Mouse (Mus musculus): Measurements from ENCODE around the gene Pi4kb. TPM values are rescaled to one million over a fixed set of nuclear protein-coding genes. Genes with fewer than 3 reads are reported as not detected.

The Pi4kb gene
- polyA plus RNA-seq, 1 experiment from 2014 or later, result 8.7 TPM

DNA sequence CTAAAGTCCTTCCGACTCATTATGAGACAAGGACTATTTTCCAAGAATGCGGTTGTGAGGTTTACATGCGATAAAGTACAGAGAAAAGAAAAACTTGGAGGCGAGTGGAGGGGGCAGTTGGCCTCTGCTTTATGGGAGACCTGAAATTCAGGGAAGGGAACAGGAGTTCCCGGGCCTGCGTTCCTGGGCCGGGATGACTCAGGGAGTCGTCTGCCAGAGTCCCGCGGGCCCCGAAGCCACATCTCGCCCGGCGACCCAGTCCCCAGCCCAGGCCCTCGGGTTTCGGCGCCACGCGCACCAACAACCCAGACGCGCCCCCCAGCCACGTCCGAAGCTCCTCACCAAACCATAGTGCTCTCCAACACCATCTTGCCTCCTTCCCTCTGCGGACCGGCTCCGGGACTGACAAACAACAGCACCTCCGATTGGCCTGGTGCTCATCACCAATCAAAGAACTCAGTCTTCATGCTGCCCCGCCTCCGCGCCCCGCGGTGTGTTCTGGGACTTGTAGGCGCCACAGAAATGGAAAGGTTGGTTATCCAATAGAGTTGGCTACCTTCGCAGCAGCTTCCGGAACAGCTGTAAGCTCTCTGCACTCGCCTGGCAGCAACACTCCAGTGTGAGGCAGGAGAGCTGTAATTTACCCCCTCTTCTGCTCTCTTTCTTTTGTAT lies 67.8 kb downstream of the Pi4kb start, which contains the start of gene Psmd4:
Psmd4 (minus strand) TSS at position 449 of the 672 bp plus-strand sequence.
- H3K4me2 ChIP-seq, result peak within 1 kb of the TSS; percentile 69
- peaks cover 24% of the 10 kb centered on the region for H3K36me3 ChIP-seq (replicated peaks)
- peaks cover 60% of the 10 kb centered on the region for H3K4me1 ChIP-seq (replicated peaks)
- H3K4me3 ChIP-seq (replicated peaks), result peak within 1 kb of the TSS; percentile 75
- peak within 1 kb of the TSS; percentile 84 for H3K27ac ChIP-seq (replicated peaks)
- peak; percentile 96 for ATAC-seq (ENCODE audit: insufficient read depth)
- H3K9me3 ChIP-seq (replicated peaks), result no peaks in the 10 kb centered on the region
- no peaks in the 10 kb centered on the region for H3K27me3 ChIP-seq
- H3K9ac ChIP-seq, result peak within 1 kb of the TSS; percentile 81
- under 1% methylated on average over 36 of the region's 36 CpGs for WGBS (ENCODE audit: insufficient replicate concordance)

DNA sequence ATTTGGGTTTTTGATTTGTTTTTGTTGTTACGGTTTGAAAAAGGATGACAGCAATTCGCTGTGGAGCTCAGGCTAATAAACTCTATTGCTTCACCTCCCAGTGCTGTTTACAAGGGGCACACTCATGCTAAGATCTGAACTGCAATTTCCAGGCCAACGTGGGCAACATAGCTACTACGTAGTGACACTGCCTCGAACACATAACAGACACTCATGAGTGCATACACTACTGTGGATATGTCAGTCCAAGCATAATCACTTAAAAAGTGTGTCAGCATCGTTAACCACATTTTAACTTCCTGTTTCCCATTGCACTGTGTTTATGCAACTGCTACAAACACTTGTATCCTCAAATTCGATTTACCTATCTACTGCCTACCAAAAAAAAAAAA lies 68.3 kb downstream of the Pi4kb start:
- WGBS (ENCODE audit: insufficient replicate concordance), result 6% methylated on average over 7 of the region's 7 CpGs
- peak overlapping the region; percentile 75 for H3K4me3 ChIP-seq (replicated peaks)
- no peaks in the 10 kb centered on the region for H3K27me3 ChIP-seq
- peak overlapping the region; percentile 75 for H3K27ac ChIP-seq (replicated peaks)
- peak overlapping the region; percentile 69 for H3K4me2 ChIP-seq
- H3K9me3 ChIP-seq (replicated peaks), result no peaks in the 10 kb centered on the region
- H3K36me3 ChIP-seq (replicated peaks), result peaks cover 20% of the 10 kb centered on the region
- peaks cover 65% of the 10 kb centered on the region for H3K4me1 ChIP-seq (replicated peaks)
- peak overlapping the region; percentile 81 for H3K9ac ChIP-seq
- ATAC-seq (ENCODE audit: insufficient read depth), result peak; percentile 24

DNA sequence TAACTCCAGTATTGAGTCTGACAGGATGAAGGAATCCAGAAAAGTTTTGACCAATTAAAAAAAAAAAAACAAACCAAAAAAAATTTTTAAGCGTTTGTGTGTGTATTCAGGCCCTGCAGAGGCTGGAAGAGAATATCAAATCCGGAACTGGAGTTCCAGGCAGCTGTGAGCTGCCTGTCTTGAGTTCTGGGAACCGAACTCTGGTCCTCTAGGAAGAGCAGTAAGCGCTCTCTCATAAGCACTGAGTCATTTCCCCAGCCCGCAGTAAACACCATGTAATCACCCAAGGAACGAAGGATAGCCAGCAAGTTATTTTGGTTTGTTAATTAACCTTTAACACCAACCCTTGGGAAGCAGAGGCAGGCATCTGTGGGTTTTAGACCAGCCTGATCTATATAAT lies 68.7 kb downstream of the Pi4kb start:
- Histone ChIP-seq H3K4me1 (replicated peaks) (peaks cover 67% of the 10 kb centered on the region), H3K27me3 (no peaks in the 10 kb centered on the region), H3K36me3 (replicated peaks) (peaks cover 16% of the 10 kb centered on the region), H3K9ac (no peak overlapping the region), H3K4me3 (replicated peaks) (no peak overlapping the region), H3K9me3 (replicated peaks) (no peaks in the 10 kb centered on the region), H3K4me2 (0 out of 2 replicates have a peak overlapping the region, but pooled peaks have one; percentile 69), H3K27ac (replicated peaks) (peak overlapping the region; percentile 75)
- 46% methylated on average over 6 of the region's 6 CpGs for WGBS (ENCODE audit: insufficient replicate concordance)
- no peak for ATAC-seq (ENCODE audit: insufficient read depth)

DNA sequence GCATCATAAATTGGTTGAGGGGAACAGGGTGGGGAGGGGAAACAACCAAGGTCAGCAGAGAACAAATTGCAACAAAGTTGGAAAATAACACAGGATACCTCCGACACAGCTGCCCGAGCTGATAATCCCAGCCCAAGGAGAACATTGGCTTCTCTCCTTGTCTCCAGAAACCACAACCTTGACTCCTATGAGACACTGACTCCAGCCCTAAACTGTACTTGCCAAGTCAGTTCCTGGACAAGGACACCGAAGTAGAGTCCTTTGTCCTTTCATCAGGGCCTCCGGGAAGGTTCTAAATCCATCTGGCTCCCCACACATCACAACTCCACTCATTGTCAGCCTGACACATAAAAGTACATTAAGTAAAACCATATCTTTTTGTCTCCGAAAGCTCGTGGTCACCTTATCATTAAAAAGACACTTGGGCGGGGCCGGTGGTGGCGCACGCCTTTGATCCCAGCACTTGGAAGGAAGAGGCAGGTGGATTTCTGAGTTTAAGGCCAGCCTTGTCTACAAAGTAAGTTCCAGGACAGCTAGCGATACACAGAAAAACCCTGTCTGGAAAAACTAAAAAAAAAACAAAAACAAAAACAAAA lies 72.0 kb downstream of the Pi4kb start:
- 20% methylated on average over 11 of the region's 11 CpGs for WGBS (ENCODE audit: insufficient replicate concordance)
- H3K36me3 ChIP-seq (replicated peaks), result no peaks in the 10 kb centered on the region
- H3K4me1 ChIP-seq (replicated peaks), result peaks cover 46% of the 10 kb centered on the region
- peak overlapping the region; percentile 60 for H3K27ac ChIP-seq (replicated peaks)
- H3K9ac ChIP-seq, result peak overlapping the region; percentile 9; the same call in 1 of the 2 replicates
- peak overlapping the region; percentile 53 for H3K4me2 ChIP-seq
- H3K27me3 ChIP-seq, result no peaks in the 10 kb centered on the region
- no peaks in the 10 kb centered on the region for H3K9me3 ChIP-seq (replicated peaks)
- no peak for ATAC-seq (ENCODE audit: insufficient read depth)
- H3K4me3 ChIP-seq (replicated peaks), result peak overlapping the region; percentile 7; the same call in 1 of the 2 replicates

DNA sequence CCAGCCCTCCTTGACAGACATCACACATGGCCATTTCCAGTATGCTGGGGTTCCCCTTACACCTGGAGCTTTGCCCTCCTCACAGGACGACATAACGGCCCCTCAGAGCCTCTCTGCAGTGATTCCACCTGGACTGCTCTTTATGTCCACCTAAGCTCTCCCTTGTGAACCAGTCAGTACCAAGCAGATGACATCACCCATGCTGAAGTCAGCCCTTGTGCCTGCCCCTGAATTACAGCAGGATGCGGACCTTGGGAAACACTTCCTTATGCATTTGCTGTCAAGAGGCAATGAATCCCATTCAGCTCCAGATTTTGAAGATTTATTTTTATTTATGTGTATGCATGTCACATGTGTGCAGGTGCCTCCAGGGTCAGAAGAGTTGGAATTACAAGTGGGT lies 73.4 kb downstream of the Pi4kb start:
- 73% methylated on average over 3 of the region's 3 CpGs for WGBS (ENCODE audit: insufficient replicate concordance)
- no peak overlapping the region for H3K27ac ChIP-seq (replicated peaks)
- no peaks in the 10 kb centered on the region for H3K9me3 ChIP-seq (replicated peaks)
- no peak for ATAC-seq (ENCODE audit: insufficient read depth)
- H3K4me3 ChIP-seq (replicated peaks), result no peak overlapping the region
- no peak overlapping the region for H3K4me2 ChIP-seq
- H3K27me3 ChIP-seq, result no peaks in the 10 kb centered on the region
- H3K9ac ChIP-seq, result no peak overlapping the region
- H3K36me3 ChIP-seq (replicated peaks), result no peaks in the 10 kb centered on the region
- H3K4me1 ChIP-seq (replicated peaks), result peaks cover 40% of the 10 kb centered on the region

DNA sequence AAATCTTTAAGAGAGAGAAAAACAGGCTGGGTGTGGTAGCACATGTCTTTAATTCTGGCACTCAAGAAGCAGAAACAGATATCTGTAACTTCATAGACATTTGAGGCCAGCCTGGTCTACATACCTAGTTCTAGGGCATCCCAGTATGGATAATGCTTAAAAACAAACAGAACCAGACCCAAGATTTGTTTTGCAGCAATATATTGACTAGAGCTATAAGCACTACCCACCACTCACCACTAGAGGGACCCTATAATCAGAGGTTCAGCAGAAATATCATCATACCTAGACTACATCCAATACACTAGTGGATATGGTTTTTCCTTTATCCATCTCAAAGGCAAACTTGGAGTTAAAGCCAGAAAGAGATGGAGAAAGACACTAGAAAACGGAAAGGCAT lies 78.4 kb downstream of the Pi4kb start:
- no peaks in the 10 kb centered on the region for H3K27me3 ChIP-seq
- no peak overlapping the region for H3K4me3 ChIP-seq (replicated peaks)
- no peak overlapping the region for H3K4me2 ChIP-seq
- H3K27ac ChIP-seq (replicated peaks), result no peak overlapping the region
- H3K4me1 ChIP-seq (replicated peaks), result peaks cover 34% of the 10 kb centered on the region
- peaks cover 3% of the 10 kb centered on the region for H3K36me3 ChIP-seq (replicated peaks)
- ATAC-seq (ENCODE audit: insufficient read depth), result no peak
- H3K9ac ChIP-seq, result no peak overlapping the region
- 27% methylated on average over 1 of the region's 1 CpGs for WGBS (ENCODE audit: insufficient replicate concordance)
- no peaks in the 10 kb centered on the region for H3K9me3 ChIP-seq (replicated peaks)

DNA sequence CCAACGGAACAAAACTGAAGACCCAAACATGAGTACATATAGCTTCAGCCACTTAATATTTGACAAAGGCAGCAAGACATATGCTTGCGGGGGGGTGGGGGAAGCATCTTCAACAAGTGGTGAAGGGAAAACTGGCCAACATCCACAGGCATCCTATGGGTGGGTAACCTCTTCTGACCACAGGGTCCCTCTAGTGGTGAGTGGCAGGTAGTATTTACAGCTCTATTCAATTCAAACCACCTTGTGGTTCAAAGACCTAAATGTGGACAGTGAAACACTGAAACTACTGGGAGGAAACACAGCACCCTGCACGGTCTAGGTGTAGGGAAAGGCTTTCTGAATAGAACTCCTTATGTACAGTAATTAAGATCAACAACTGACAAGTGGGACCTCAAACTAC lies 79.2 kb downstream of the Pi4kb start:
- no peak overlapping the region for H3K27ac ChIP-seq (replicated peaks)

DNA sequence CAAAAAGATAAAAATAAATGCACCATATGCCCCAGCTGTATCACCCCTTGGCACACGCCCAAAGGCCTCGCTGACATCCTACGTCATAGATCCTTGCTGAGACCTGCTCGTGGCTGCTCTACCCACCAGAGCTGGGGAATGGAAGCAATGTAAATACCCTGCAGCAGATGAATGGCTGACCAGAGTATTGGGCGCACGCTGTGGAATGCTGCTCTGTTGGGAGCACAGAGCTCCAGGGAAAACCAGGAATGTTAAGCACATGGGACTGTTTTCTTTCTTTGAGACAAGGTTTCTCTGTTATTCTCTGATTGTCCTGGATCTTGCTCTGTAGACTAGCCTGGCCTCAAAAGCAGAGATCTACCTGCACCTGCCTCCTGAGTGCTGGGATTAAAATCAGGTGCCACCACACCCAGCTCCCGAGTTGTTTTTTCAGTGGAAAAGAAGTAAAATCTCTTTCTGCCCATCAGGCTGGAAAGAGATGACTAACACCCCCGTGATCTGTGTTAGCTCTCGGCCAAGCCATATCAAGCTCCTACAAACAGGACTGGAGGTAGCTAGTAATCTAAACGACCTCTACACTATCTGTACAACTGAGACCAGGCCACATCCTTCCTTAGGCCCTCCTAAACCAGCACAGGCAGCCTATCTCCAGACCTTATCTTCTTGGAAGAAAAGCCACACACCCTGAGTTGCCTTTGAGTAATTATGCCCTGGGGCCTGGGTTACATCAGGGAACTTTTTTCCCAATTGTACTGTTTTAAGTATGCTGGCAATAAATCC lies 80.1 kb downstream of the Pi4kb start:
- Histone ChIP-seq H3K9ac (0 out of 2 replicates have a peak overlapping the region, but pooled peaks have one; percentile 6), H3K4me1 (replicated peaks) (peaks cover 34% of the 10 kb centered on the region), H3K4me3 (replicated peaks) (no peak overlapping the region), H3K4me2 (peak overlapping the region; percentile 51), H3K27me3 (no peaks in the 10 kb centered on the region), H3K27ac (replicated peaks) (peak overlapping the region; percentile 80), H3K9me3 (replicated peaks) (no peaks in the 10 kb centered on the region), H3K36me3 (replicated peaks) (peaks cover 21% of the 10 kb centered on the region)
- 15% methylated on average over 10 of the region's 10 CpGs for WGBS (ENCODE audit: insufficient replicate concordance)
- ATAC-seq (ENCODE audit: insufficient read depth), result peak; percentile 89

More for the DNA sequence above, 79.2 kb downstream of the Pi4kb start:
- 26% methylated on average over 3 of the region's 3 CpGs for WGBS (ENCODE audit: insufficient replicate concordance)
- Histone ChIP-seq H3K4me2 (no peak overlapping the region), H3K9ac (no peak overlapping the region), H3K27me3 (no peaks in the 10 kb centered on the region), H3K4me1 (replicated peaks) (peaks cover 34% of the 10 kb centered on the region), H3K9me3 (replicated peaks) (no peaks in the 10 kb centered on the region), H3K4me3 (replicated peaks) (no peak overlapping the region), H3K36me3 (replicated peaks) (peaks cover 11% of the 10 kb centered on the region)
- ATAC-seq (ENCODE audit: insufficient read depth), result no peak

DNA sequence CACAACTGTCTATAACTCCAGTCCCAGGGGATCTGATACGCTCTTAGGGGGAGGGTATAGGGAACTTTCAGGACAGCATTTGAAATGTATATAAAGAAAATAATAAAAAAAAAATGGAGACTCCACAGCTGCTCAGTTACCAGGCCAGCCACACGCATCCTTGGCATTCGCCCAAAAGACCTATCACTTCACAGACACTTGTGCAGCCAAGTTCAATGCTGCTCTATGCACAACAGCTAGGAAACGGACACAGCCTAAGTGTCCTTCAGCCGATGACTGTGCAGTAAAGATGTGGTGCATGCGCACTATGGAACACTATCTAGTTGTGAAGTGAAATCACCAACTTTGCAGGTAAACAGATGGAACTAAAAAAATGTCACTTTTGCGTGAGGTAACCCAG lies 81.7 kb downstream of the Pi4kb start:
- peak overlapping the region; percentile 48; the same call in 1 of the 2 replicates for H3K27ac ChIP-seq (replicated peaks)
- no peak for ATAC-seq (ENCODE audit: insufficient read depth)
- peaks cover 37% of the 10 kb centered on the region for H3K36me3 ChIP-seq (replicated peaks)

More for the DNA sequence above, 81.7 kb downstream of the Pi4kb start:
- WGBS (ENCODE audit: insufficient replicate concordance), result 30% methylated on average over 7 of the region's 7 CpGs
- Histone ChIP-seq H3K4me1 (replicated peaks) (peaks cover 34% of the 10 kb centered on the region), H3K9me3 (replicated peaks) (no peaks in the 10 kb centered on the region), H3K4me2 (no peak overlapping the region), H3K27me3 (no peaks in the 10 kb centered on the region), H3K9ac (no peak overlapping the region), H3K4me3 (replicated peaks) (no peak overlapping the region)

Measured in liver, embryonic 15.5 days (tissue).